Mouse (Mus musculus): Measurements from ENCODE around the gene Slc29a3.

- TF ChIP-seq POLR2A (IDR thresholded peaks at IDR 0.05; ENCODE audit: insufficient read length, low read depth) (no peak), SRF (IDR thresholded peaks at IDR 0.05; ENCODE audit: control insufficient read depth, insufficient read length, low read depth) (no peak), USF1 (IDR thresholded peaks at IDR 0.05; ENCODE audit: low read depth) (no peak), E2F4 (IDR thresholded peaks at IDR 0.05; ENCODE audit: insufficient read depth) (no peak), POLR2AphosphoS2 (IDR thresholded peaks at IDR 0.05; ENCODE audit: insufficient read length, low read depth) (no peak), MAX (IDR thresholded peaks at IDR 0.05; ENCODE audit: low read depth) (no peak), MYOG (IDR thresholded peaks at IDR 0.05; ENCODE audit: control insufficient read depth in 1 of 3, insufficient read depth in 1 of 3, insufficient read length in 2 of 3, low read depth in 2 of 3) (no peak)
Observed at GRCm38 (mm10) chr10:60796474-60796873, 43.9 kb upstream of the Slc29a3 start.

All from myocyte (in vitro differentiated cells).